Mouse (Mus musculus) erythroblast, embryonic 14.5 days (primary cell): ENCODE data around the gene Meis1. TPM values are rescaled to one million over a fixed set of nuclear protein-coding genes. Genes with fewer than 3 reads are reported as not detected.

Source experiments
- H3K27me3 ChIP-seq: 2 replicates; pipeline ENCODE4 v1.6.1; 2012; ENCODE audit warnings: inconsistent platforms; ENCODE audit not compliant: control insufficient read depth
- H3K36me3 ChIP-seq: 2 replicates; pipeline ENCODE4 v1.6.1; 2012; ENCODE audit warnings: mild to moderate bottlenecking, inconsistent platforms; ENCODE audit not compliant: control insufficient read depth
- H3K4me1 ChIP-seq: 2 replicates; pipeline ENCODE4 v1.6.1; 2012; ENCODE audit warnings: inconsistent platforms; ENCODE audit not compliant: control insufficient read depth
- H3K4me3 ChIP-seq: replicated peaks from 2 replicates; pipeline ENCODE3; 2012; ENCODE audit warnings: moderate library complexity, mild to moderate bottlenecking, inconsistent platforms
- H3K9me3 ChIP-seq: 2 replicates; pipeline ENCODE4 v1.6.1; 2012; ENCODE audit warnings: low read length, inconsistent platforms, mixed read lengths; ENCODE audit not compliant: control insufficient read depth
- GATA1 ChIP-seq: IDR thresholded peaks from 2 replicates; pipeline ENCODE4 v1.6.1; 2012; ENCODE audit warnings: low read length, inconsistent platforms, mixed read lengths
- TAL1 ChIP-seq: IDR thresholded peaks from 3 replicates; pipeline ENCODE4 v1.6.1; 2012; ENCODE audit warnings: low read length, inconsistent platforms, mixed read lengths
- polyA plus RNA-seq: library from polyadenylated mRNA; stranded (reverse); fragments of >175 nt; gene quantifications from 2 replicates; pipeline ENCODE4 v1.2.3, GENCODE M21; 2012

Meis1 gene
- polyA plus RNA-seq, 1 experiment: 0.06 TPM

- no peak overlapping the region for H3K4me3 ChIP-seq
- no peaks in the 10 kb centered on the region; the same call in 1 of the 2 replicates for H3K9me3 ChIP-seq
- H3K27me3 ChIP-seq: peaks cover 78% of the 10 kb centered on the region
- H3K36me3 ChIP-seq: no peaks in the 10 kb centered on the region
- TF ChIP-seq GATA1 (no peak), TAL1 (no peak)
- H3K4me1 ChIP-seq: peaks cover 2% of the 10 kb centered on the region
Measured at GRCm38 (mm10) chr11:19022576-19022975, 3.8 kb upstream of the Meis1 start.

- no peak for TF ChIP-seq TAL1
- H3K27me3 ChIP-seq: peaks cover 78% of the 10 kb centered on the region
Measured at GRCm38 (mm10) chr11:19020951-19021710, 2.3 kb upstream of the Meis1 start.

GRCm38 (mm10) chr11:19020371-19020824, 1.6 kb upstream of the Meis1 start:
- Histone ChIP-seq H3K9me3 (peaks cover 3% of the 10 kb centered on the region; the same call in 1 of the 2 replicates), H3K36me3 (no peaks in the 10 kb centered on the region), H3K4me3 (peak overlapping the region; percentile 55), H3K27me3 (peaks cover 78% of the 10 kb centered on the region), H3K4me1 (peaks cover 2% of the 10 kb centered on the region)
- TF ChIP-seq GATA1 (no peak), TAL1 (no peak)

More at GRCm38 (mm10) chr11:19020951-19021710, 2.3 kb upstream of the Meis1 start:
- H3K4me3 ChIP-seq: peak overlapping the region; percentile 44
- H3K36me3 ChIP-seq: no peaks in the 10 kb centered on the region
- peaks cover 2% of the 10 kb centered on the region for H3K4me1 ChIP-seq
- no peaks in the 10 kb centered on the region; the same call in 1 of the 2 replicates for H3K9me3 ChIP-seq

GRCm38 (mm10) chr11:19019204-19020171, 703 bp upstream of the Meis1 start:
- no peak for TF ChIP-seq GATA1
- no peak for TF ChIP-seq TAL1
- Histone ChIP-seq H3K9me3 (peaks cover 3% of the 10 kb centered on the region; the same call in 1 of the 2 replicates), H3K36me3 (no peaks in the 10 kb centered on the region), H3K4me1 (peaks cover 2% of the 10 kb centered on the region), H3K27me3 (peaks cover 81% of the 10 kb centered on the region), H3K4me3 (peak overlapping the region; percentile 55)

- TF ChIP-seq TAL1 (no peak), GATA1 (no peak)
- Histone ChIP-seq H3K27me3 (peaks cover 97% of the 10 kb centered on the region), H3K4me3 (peak overlapping the region; percentile 55), H3K9me3 (peaks cover 3% of the 10 kb centered on the region; the same call in 1 of the 2 replicates), H3K36me3 (no peaks in the 10 kb centered on the region), H3K4me1 (peaks cover 2% of the 10 kb centered on the region)
Measured at GRCm38 (mm10) chr11:19017719-19018413, 919 bp downstream of the Meis1 start.

GRCm38 (mm10) chr11:19017262-19017661, 1.5 kb downstream of the Meis1 start:
- Histone ChIP-seq H3K4me3 (peak overlapping the region; percentile 14), H3K9me3 (peaks cover 3% of the 10 kb centered on the region; the same call in 1 of the 2 replicates), H3K36me3 (no peaks in the 10 kb centered on the region), H3K4me1 (peaks cover 2% of the 10 kb centered on the region), H3K27me3 (peaks cover 98% of the 10 kb centered on the region)
- TF ChIP-seq GATA1 (no peak), TAL1 (no peak)

GRCm38 (mm10) chr11:19016481-19017220, 2.1 kb downstream of the Meis1 start:
- Histone ChIP-seq H3K27me3 (peaks cover 93% of the 10 kb centered on the region), H3K9me3 (peaks cover 3% of the 10 kb centered on the region; the same call in 1 of the 2 replicates), H3K36me3 (no peaks in the 10 kb centered on the region; the same call in 1 of the 2 replicates), H3K4me1 (peaks cover 2% of the 10 kb centered on the region), H3K4me3 (peak overlapping the region; percentile 38)
- TF ChIP-seq GATA1 (no peak), TAL1 (no peak)
